Mouse (Mus musculus): Measurements from ENCODE around the gene Kcnc4.

The Kcnc4 gene

GRCm38 (mm10) chr3:107459196-107459772, at the start of gene Kcnc4:
Gene Kcnc4 (minus strand): TSS chr3:107459552.
- no peak for DNase-seq (ENCODE audit: extremely low read depth, insufficient read length, low spot score)

GRCm38 (mm10) chr3:107508696-107509095, 49.3 kb upstream of the Kcnc4 start:
- DNase-seq (ENCODE audit: extremely low read depth, insufficient read length, low spot score), result no peak

GRCm38 (mm10) chr3:107507966-107508365, 48.6 kb upstream of the Kcnc4 start:
- no peak for DNase-seq (ENCODE audit: extremely low read depth, insufficient read length, low spot score)

- DNase-seq (ENCODE audit: extremely low read depth, insufficient read length, low spot score), result no peak
Observed at GRCm38 (mm10) chr3:107506531-107506930, 47.2 kb upstream of the Kcnc4 start.

GRCm38 (mm10) chr3:107505464-107506367, 46.4 kb upstream of the Kcnc4 start:
- no peak for DNase-seq (ENCODE audit: extremely low read depth, insufficient read length, low spot score)

- DNase-seq (ENCODE audit: extremely low read depth, insufficient read length, low spot score), result no peak
Observed at GRCm38 (mm10) chr3:107504542-107504941, 45.2 kb upstream of the Kcnc4 start.

- DNase-seq (ENCODE audit: extremely low read depth, insufficient read length, low spot score), result no peak
Observed at GRCm38 (mm10) chr3:107503716-107504115, 44.4 kb upstream of the Kcnc4 start.

GRCm38 (mm10) chr3:107501702-107502151, 42.4 kb upstream of the Kcnc4 start:
- no peak for DNase-seq (ENCODE audit: extremely low read depth, insufficient read length, low spot score)

GRCm38 (mm10) chr3:107500301-107500700, 40.9 kb upstream of the Kcnc4 start:
- DNase-seq (ENCODE audit: extremely low read depth, insufficient read length, low spot score), result no peak

GRCm38 (mm10) chr3:107496086-107496850, 36.9 kb upstream of the Kcnc4 start:
- DNase-seq (ENCODE audit: extremely low read depth, insufficient read length, low spot score), result no peak

GRCm38 (mm10) chr3:107495524-107495923, 36.2 kb upstream of the Kcnc4 start:
- no peak for DNase-seq (ENCODE audit: extremely low read depth, insufficient read length, low spot score)

GRCm38 (mm10) chr3:107491459-107491858, 32.1 kb upstream of the Kcnc4 start:
- DNase-seq (ENCODE audit: extremely low read depth, insufficient read length, low spot score), result peak; percentile 30

GRCm38 (mm10) chr3:107488637-107489036, 29.3 kb upstream of the Kcnc4 start:
- DNase-seq (ENCODE audit: extremely low read depth, insufficient read length, low spot score), result no peak

GRCm38 (mm10) chr3:107483290-107483689, 23.9 kb upstream of the Kcnc4 start:
- DNase-seq (ENCODE audit: extremely low read depth, insufficient read length, low spot score), result no peak

- no peak for DNase-seq (ENCODE audit: extremely low read depth, insufficient read length, low spot score)
Observed at GRCm38 (mm10) chr3:107480660-107481059, 21.3 kb upstream of the Kcnc4 start.

GRCm38 (mm10) chr3:107472198-107472597, 12.8 kb upstream of the Kcnc4 start:
- DNase-seq (ENCODE audit: extremely low read depth, insufficient read length, low spot score), result no peak

GRCm38 (mm10) chr3:107469059-107469458, 9.7 kb upstream of the Kcnc4 start:
- DNase-seq (ENCODE audit: extremely low read depth, insufficient read length, low spot score), result no peak

- no peak for DNase-seq (ENCODE audit: extremely low read depth, insufficient read length, low spot score)
Observed at GRCm38 (mm10) chr3:107468106-107468505, 8.8 kb upstream of the Kcnc4 start.

GRCm38 (mm10) chr3:107466577-107466976, 7.2 kb upstream of the Kcnc4 start:
- DNase-seq (ENCODE audit: extremely low read depth, insufficient read length, low spot score), result no peak

GRCm38 (mm10) chr3:107462160-107462559, 2.8 kb upstream of the Kcnc4 start:
- no peak for DNase-seq (ENCODE audit: extremely low read depth, insufficient read length, low spot score)

- no peak for DNase-seq (ENCODE audit: extremely low read depth, insufficient read length, low spot score)
Observed at GRCm38 (mm10) chr3:107459773-107460431, 550 bp upstream of the Kcnc4 start.
